Mouse (Mus musculus): ENCODE measurements at regions not wholly inside any gene's neighbourhood (a gene's known extent, or its start where the extent isn't known, plus 50 kb on each side); places are given as distances from the start of the nearest gene placed in this dataset.

GRCm38 (mm10) chr3:14381421-14381992 lies 99.0 kb upstream of the Slc7a12 start:
- TF ChIP-seq CTCF (IDR thresholded peaks at IDR 0.05; ENCODE audit: borderline replicate concordance, control insufficient read depth, extremely low read depth, insufficient read depth, low read length, poor library complexity) (peak; percentile 70; the same call in 1 of the 2 replicates), POLR2A (IDR thresholded peaks at IDR 0.05; ENCODE audit: control insufficient read depth, extremely low read depth, insufficient read depth, low read length, poor library complexity) (no peak)
